Mouse (Mus musculus) heart, embryonic 11.5 days (tissue): Measurements from ENCODE around the gene BC107364. TPM values are rescaled to one million over a fixed set of nuclear protein-coding genes. Genes with fewer than 3 reads are reported as not detected.
A peak's percentile ranks its signal among the peaks of the same experiment; 100 is the strongest.
"Not testable (repeated sequence)": the region's sequence is repeated elsewhere in the genome, so short reads cannot be mapped to it uniquely, and the experiment has no call there.

Experiments
- ATAC-seq: fragments of 200-750 bp; cut with Nextera tagmentation; replicated peaks from 2 replicates; pipeline ENCODE4 v1.8.0; 2017; ENCODE audit warnings: moderate library complexity; ENCODE audit not compliant: insufficient number of reproducible peaks, low FRiP score, low TSS enrichment
- H3K27ac ChIP-seq: fragments of 300-500 bp; sonication (generic); 2 replicates; pipeline ENCODE4 v1.5.1; 2014; ENCODE audit warnings: mild to moderate bottlenecking, low read depth, low read length
- H3K27me3 ChIP-seq: fragments of 300-500 bp; sonication (generic); 2 replicates; pipeline ENCODE4 v1.6.1; 2014; ENCODE audit warnings: mild to moderate bottlenecking, low read length, mixed read lengths; ENCODE audit not compliant: control insufficient read depth, insufficient read depth
- H3K36me3 ChIP-seq: fragments of 300-500 bp; sonication (generic); 2 replicates; pipeline ENCODE4 v1.6.1; 2014; ENCODE audit warnings: mild to moderate bottlenecking, low read length, moderate library complexity, mixed read lengths; ENCODE audit not compliant: control insufficient read depth, insufficient read depth
- H3K4me1 ChIP-seq: fragments of 300-500 bp; sonication (generic); 2 replicates; pipeline ENCODE4 v1.6.1; 2014; ENCODE audit warnings: low read length; ENCODE audit not compliant: control insufficient read depth, insufficient read depth
- H3K4me2 ChIP-seq: fragments of 300-500 bp; sonication (generic); 2 replicates; pipeline ENCODE4 v1.6.1; 2014; ENCODE audit warnings: mild to moderate bottlenecking, moderate library complexity
- H3K4me3 ChIP-seq: fragments of 300-500 bp; sonication (generic); 2 replicates; pipeline ENCODE4 v1.5.1; 2014; ENCODE audit warnings: low read depth, low read length
- H3K9ac ChIP-seq: fragments of 300-500 bp; sonication (generic); 2 replicates; pipeline ENCODE4 v1.6.1; 2014; ENCODE audit warnings: mild to moderate bottlenecking, low read depth, low read length, moderate library complexity
- H3K9me3 ChIP-seq: fragments of 300-500 bp; sonication (generic); replicated peaks from 2 replicates; pipeline ENCODE4 v1.6.1; 2016; ENCODE audit warnings: low read length; ENCODE audit not compliant: control insufficient read depth
- WGBS: fragments of 180-500 bp; shearing (Covaris S2); extraction: QIAGEN DNeasy Blood & Tissue Kit; methylation state at CpG from one replicate; pipeline ENCODE4 v1.1.7; 2014; ENCODE audit not compliant: insufficient replicate concordance; 5-methylcytosine and 5-hydroxymethylcytosine counted together
- polyA plus RNA-seq: library from polyadenylated mRNA; unstranded; fragments of >200 nt; fragmentation: Nextera tagmentation; extraction: Ambion mirVana; gene quantifications from 2 replicates; pipeline ENCODE4 v1.2.1, GENCODE M21; 2014

Gene BC107364
- polyA plus RNA-seq, 1 experiment from 2014 or later, result 0.43 TPM

DNA sequence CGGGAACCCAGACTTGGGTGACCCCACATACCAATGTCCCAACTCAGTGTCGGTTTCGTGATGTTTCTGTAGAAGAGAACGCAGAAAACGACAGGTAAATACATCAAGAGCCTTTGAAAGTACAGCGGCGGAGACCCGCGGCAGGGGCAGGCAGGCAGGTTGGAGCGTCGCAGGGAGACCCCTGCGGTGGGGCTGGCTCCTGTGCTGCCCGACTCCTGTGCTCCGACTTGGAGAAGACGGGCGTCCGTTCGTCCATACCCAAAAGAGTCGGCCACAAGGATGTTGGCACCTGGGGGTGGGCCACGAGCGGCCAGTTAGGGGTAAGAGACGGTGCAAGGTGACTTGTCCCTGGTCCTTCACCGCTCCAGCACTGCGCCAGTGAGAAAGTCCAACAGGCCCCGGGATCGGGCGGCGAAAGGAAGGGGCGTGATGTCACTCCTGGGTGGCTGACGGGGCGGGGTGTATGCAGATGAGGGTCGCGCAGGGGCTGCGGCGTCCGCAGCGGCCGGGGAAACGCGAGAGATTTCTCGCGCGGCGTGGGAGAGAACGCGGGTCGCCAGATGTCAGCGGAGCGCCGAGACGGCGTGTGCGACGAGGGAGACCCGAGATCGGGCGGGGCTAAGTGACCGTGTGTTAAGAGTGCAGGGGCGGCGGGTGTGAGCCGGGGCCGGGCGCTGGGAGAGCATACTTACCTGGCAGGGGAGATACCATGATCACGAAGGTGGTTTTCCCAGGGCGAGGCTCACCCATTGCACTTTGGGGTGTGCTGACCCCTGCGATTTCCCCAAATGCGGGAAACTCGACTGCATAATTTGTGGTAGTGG, 2.1 kb downstream of the BC107364 start:
- peak; percentile 85 for ATAC-seq
- WGBS, result no CpG with 5 or more reads among the region's 68 CpGs

DNA sequence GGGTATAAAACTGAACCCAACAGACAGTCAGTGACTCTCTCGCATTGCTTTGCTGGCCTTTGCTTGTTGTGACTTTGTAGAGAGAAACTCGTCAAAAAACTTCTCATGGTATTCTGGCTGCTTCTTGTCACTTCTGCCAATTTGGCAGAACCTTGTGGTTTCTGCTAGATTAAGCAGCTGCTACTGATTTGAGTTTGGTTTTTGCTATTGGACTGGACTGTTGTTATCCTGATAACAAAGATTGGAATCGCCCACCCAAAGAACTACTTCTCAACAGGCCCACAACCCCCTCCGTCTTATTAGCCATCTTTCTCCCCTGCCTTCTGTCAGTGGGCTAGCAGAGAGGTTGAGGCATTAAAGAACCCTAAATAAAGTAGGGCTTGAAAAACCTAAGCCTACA, 6.7 kb downstream of the BC107364 start:
- WGBS, result 72% methylated on average over 4 of the region's 4 CpGs
- H3K27me3 ChIP-seq, result peaks cover 38% of the 10 kb centered on the region
- no peaks in the 10 kb centered on the region; the same call in 1 of the 2 replicates for H3K4me1 ChIP-seq
- ATAC-seq, result no peak
- no peaks in the 10 kb centered on the region for H3K9me3 ChIP-seq
- H3K36me3 ChIP-seq, result no peaks in the 10 kb centered on the region
- no peak overlapping the region for H3K4me3 ChIP-seq
- no peak overlapping the region for H3K9ac ChIP-seq
- no peak overlapping the region for H3K27ac ChIP-seq
- H3K4me2 ChIP-seq, result no peak overlapping the region

More for the DNA sequence above, 2.1 kb downstream of the BC107364 start:
- H3K4me2 ChIP-seq, H3K36me3 ChIP-seq, H3K27ac ChIP-seq, H3K4me1 ChIP-seq, H3K4me3 ChIP-seq, H3K9me3 ChIP-seq, H3K9ac ChIP-seq, H3K27me3 ChIP-seq: not testable (repeated sequence)

DNA sequence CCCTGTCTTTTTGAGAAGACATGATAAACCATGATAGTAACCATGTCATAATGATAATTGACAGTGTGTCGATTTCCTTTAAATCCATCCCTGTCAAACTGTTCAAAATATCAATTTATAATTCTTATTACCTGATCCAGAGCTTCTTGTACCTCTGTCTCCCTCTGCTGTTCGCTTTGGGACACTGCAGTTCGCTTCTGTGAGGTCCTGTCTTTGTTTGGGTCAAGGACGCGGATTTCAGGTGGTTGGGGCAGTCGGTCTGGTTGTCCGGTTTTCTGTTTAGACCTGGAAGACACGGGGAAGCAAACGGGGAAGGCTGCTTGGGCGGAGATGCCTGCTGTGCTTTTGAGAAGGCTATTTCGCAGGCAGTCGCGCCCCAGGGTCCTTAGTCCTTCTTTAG, 11.5 kb downstream of the BC107364 start:
- H3K27ac ChIP-seq, result no peak overlapping the region
- under 1% methylated on average over 13 of the region's 13 CpGs for WGBS

DNA sequence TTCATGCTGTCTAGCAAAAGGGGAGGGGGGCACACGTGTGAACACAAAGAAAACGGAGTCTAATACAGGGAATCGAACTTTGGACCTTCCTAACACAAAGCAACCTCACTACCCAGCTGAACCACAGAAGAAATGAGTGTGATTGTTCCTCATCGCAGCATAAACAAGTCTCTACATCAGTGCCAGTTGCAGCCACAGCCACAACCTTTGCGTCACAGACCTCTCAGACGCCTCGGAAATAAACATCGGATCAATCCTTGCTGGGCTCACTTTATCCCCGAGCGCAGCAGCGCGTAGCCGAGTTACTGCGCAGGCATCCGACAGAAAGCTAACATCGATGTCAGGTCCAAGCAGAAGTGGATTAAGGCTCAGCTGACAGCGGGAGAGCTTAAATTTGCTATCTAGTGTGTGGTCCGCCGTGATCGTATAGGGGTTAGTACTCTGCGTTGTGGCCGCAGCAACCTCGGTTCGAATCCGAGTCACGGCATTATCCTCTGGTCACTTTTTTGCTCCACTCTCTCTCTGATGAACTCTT, 16.5 kb downstream of the BC107364 start:
- Histone ChIP-seq H3K9ac (no peak overlapping the region), H3K27me3 (peaks cover 29% of the 10 kb centered on the region), H3K4me2 (peak overlapping the region; percentile 63), H3K36me3 (no peaks in the 10 kb centered on the region), H3K4me1 (0 out of 2 replicates have a peak, but pooled peaks cover 3% of the 10 kb centered on the region), H3K27ac (no peak overlapping the region), H3K4me3 (peak overlapping the region; percentile 35), H3K9me3 (no peaks in the 10 kb centered on the region)
- WGBS, result under 1% methylated on average over 26 of the region's 26 CpGs
- ATAC-seq, result no peak

More for the DNA sequence above, 11.5 kb downstream of the BC107364 start:
- Histone ChIP-seq H3K9ac (peak overlapping the region; percentile 63; the same call in 1 of the 2 replicates), H3K4me3 (peak overlapping the region; percentile 35), H3K4me1 (peaks cover 3% of the 10 kb centered on the region; the same call in 1 of the 2 replicates), H3K36me3 (no peaks in the 10 kb centered on the region), H3K27me3 (peaks cover 63% of the 10 kb centered on the region), H3K4me2 (peak overlapping the region; percentile 72), H3K9me3 (no peaks in the 10 kb centered on the region)
- ATAC-seq, result no peak

DNA sequence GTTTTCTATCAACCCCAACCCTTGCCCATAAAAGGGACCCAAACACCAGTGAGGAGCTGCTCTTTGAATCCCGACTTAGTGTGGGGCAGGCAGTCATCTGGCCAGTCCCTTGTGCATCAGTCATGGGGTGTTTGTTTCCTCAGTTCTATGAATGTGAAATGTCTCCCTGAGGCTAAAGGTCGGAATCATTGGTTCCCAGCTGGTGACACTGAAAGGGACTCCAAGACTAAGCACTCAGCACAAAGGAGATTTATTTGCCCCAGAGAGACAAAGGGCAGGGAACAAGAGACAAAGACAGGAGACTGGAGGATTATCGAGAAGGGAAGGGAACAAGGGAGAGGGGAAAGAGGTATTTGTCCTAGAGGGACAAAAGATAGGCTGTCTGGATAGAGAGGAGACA, 19.9 kb downstream of the BC107364 start:
- 0 out of 2 replicates have a peak, but pooled peaks cover 5% of the 10 kb centered on the region for H3K4me1 ChIP-seq
- H3K36me3 ChIP-seq, result no peaks in the 10 kb centered on the region
- peaks cover 15% of the 10 kb centered on the region for H3K27me3 ChIP-seq
- H3K4me2 ChIP-seq, result no peak overlapping the region
- H3K9ac ChIP-seq, result no peak overlapping the region
- ATAC-seq, result no peak
- no peak overlapping the region for H3K4me3 ChIP-seq
- no peak overlapping the region for H3K27ac ChIP-seq
- H3K9me3 ChIP-seq, result no peaks in the 10 kb centered on the region
- WGBS, result 51% methylated on average over 3 of the region's 3 CpGs

DNA sequence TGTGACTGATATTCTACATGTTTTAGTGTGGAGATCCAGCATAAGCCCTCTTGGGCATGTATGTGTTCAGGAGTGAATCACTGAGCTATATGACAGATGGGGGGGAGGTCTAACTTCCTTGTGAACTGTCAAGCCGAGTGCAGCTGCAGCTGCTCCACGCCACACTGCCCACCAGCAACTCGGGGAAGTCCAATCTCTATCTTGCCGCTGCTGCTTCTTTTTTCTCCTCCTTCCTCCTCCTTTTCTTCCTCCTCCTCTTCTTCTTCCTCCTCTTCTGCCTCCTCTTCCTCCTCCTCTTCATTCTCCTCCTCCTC, 22.3 kb downstream of the BC107364 start:
- H3K9me3 ChIP-seq, result no peaks in the 10 kb centered on the region

DNA sequence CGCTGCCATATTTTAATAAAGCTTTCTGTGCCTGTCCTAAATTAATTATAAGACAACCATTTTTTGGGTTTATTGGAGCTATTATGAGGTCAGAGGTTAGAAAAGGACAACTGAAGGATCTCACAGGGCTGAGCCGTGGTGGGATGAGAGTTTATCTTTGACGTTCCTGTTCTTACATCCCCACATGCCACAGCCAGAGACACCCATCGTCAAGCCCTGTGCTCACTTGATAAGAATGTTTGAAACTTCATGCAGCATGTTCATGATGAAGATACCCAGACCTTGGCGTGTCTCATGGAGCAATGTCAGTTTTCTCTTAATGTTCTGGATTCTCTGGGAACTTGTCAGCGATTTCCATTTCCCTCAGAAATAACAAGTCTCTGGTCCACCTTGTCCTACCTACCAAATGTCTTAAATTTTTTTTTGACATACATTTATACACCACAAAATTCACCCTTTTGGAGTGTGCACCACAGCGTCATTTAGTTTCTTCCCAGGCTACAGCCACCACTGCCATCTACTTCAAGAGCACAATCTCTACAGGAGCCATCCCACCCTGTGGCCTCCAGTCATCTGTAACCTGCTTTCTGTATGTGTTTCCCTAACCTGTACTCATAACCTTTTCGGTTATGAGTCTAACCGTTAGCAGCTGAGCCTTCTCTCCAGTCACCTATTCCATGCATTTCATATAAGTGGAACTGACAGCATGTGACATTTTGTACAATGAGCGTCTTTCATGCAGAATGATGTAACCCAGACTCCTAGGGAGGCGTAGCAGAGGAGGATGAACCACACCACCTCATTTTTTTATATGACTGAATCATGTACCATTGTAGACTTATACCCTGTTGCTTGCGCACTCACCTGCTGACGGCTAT, 22.9 kb downstream of the BC107364 start:
- Histone ChIP-seq H3K9ac (no peak overlapping the region), H3K4me2 (no peak overlapping the region), H3K27ac (no peak overlapping the region), H3K36me3 (no peaks in the 10 kb centered on the region), H3K4me3 (no peak overlapping the region), H3K9me3 (no peaks in the 10 kb centered on the region), H3K4me1 (0 out of 2 replicates have a peak, but pooled peaks cover 5% of the 10 kb centered on the region), H3K27me3 (0 out of 2 replicates have a peak, but pooled peaks cover 2% of the 10 kb centered on the region)
- ATAC-seq, result 0 out of 2 replicates have a peak, but pooled peaks have one; percentile 56
- 72% methylated on average over 13 of the region's 13 CpGs for WGBS

More for the DNA sequence above, 22.3 kb downstream of the BC107364 start:
- ATAC-seq, result no peak
- Histone ChIP-seq H3K27ac (no peak overlapping the region), H3K9ac (no peak overlapping the region), H3K36me3 (no peaks in the 10 kb centered on the region), H3K27me3 (0 out of 2 replicates have a peak, but pooled peaks cover 2% of the 10 kb centered on the region), H3K4me1 (0 out of 2 replicates have a peak, but pooled peaks cover 5% of the 10 kb centered on the region), H3K4me3 (no peak overlapping the region), H3K4me2 (no peak overlapping the region)
- WGBS, result 60% methylated on average over 4 of the region's 4 CpGs

DNA sequence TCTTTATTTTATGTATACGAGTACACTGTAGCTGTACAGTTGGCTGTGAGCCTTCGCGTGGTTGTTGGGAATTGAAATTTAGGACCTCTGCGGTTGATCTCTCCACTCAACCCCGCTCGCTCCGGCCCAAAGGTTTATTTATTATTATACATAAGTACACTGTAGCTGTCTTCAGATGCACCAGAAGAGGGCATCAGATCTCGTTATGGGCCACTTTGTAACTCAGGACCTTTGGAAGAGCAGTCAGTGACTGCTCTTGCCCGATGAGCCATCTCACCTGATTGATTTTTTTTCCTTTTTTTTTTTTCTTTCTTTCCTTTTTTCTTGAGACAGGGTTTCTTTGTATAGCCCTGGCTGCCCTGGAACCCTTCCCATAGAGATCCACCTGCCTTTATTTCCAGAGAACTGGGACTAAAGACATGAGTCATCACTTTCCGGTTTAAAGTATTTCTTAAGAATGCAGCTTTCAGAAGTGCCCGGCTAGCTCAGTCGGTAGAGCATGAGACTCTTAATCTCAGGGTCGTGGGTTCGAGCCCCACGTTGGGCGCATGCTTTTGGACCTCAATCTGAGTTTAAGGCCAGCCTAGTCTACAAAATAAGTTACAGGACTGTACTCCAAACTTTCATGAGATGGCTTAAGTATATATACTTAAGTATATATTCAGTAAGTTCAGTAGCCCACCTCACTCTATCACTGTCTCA, 24.2 kb downstream of the BC107364 start:
- H3K36me3 ChIP-seq, result no peaks in the 10 kb centered on the region
- 4% methylated on average over 16 of the region's 16 CpGs for WGBS
- no peak overlapping the region for H3K27ac ChIP-seq
- 0 out of 2 replicates have a peak, but pooled peaks have one; percentile 56 for ATAC-seq
- H3K4me3 ChIP-seq, result peak overlapping the region; percentile 28
- no peaks in the 10 kb centered on the region for H3K9me3 ChIP-seq
- 0 out of 2 replicates have a peak, but pooled peaks cover 2% of the 10 kb centered on the region for H3K27me3 ChIP-seq
- 0 out of 2 replicates have a peak overlapping the region, but pooled peaks have one; percentile 36 for H3K9ac ChIP-seq
- H3K4me1 ChIP-seq, result 0 out of 2 replicates have a peak, but pooled peaks cover 5% of the 10 kb centered on the region
- peak overlapping the region; percentile 64 for H3K4me2 ChIP-seq
